Mouse (Mus musculus): ENCODE results near the gene Hivep3.

Gene Hivep3

GRCm38 (mm10) chr4:119873935-119874334 is 140.4 kb downstream of the Hivep3 start:
- DNase-seq (ENCODE audit: low spot score): no peak

DNA sequence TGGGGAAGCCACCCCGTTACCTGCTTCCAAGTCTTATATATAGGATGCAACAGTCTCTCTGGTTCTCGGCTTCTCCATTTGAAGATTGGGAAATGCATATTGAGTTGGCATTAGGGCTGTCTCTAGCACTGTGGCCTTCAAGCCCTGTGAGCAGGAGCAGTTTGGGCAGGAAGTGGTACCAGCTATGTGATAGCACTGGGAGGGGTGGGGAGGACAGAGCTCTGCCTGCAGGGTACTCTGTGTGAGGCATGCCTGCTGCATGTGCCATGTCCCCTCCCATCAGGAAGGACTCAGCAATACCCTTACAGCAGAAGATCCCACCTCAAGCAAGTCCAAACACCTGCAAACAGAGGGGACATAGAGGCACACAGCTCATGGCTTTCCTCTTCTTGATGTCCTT is 142.0 kb downstream of the Hivep3 start:
- no peak for DNase-seq (ENCODE audit: low spot score)

GRCm38 (mm10) chr4:119876535-119877160 is 143.1 kb downstream of the Hivep3 start:
- no peak for DNase-seq (ENCODE audit: low spot score)

DNA sequence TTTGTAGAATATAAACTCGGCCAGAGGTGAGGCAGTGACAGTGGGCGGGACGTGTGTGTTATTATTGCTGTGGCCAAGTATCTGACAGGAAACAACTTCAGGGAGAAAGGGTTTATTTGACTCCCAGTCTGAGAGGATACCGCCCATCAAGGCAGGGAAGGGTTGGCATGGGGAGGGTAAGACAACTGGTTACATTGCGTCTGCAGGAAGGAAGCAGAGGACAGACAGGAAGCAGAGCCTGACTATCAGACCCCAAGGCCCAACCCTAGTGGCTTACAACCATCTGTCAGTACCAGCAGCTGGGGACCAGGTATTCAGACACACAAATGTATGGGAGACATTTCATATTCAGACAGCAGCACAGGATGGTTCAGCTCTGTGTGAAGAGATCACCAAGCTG is 144.6 kb downstream of the Hivep3 start:
- no peak for DNase-seq (ENCODE audit: low spot score)

DNA sequence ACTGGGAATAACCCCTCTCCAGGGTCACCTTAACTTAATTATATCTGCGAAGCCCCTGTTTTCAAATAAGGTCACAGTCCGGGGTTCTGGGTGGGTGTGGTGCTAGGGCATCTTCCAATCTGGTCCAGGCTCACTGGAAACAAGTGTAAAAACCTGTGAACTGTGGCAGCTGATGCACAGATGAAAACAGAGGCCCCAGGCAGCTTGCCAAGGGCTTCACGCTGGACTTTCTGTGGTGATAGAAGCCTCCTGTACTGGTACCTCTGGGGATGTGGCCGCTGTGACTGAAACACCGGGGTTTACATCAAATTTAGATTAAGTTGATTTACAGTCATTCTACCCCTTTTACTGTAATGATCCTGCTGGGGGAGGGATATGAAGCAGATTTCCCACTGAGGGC is 146.1 kb downstream of the Hivep3 start:
- DNase-seq (ENCODE audit: low spot score): no peak

DNA sequence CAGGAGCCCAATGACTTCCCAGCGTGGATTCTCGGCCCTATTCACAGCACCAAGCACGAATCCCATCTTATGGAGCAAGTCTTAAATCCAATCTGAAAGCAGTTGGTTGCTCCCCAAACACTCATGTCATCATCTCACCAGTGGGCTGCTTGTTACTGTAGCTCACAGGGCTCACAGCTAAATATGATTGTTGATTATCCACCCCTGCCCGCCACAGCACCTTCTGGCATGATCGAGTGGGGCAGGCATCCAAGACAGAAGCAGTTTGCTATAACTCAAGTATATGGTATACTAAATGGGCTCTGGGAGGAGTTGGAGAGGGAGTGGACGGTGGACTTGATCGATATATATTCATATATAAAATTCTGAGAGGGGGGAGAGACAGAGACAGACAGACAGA is 146.7 kb downstream of the Hivep3 start:
- no peak for DNase-seq (ENCODE audit: low spot score)

DNA sequence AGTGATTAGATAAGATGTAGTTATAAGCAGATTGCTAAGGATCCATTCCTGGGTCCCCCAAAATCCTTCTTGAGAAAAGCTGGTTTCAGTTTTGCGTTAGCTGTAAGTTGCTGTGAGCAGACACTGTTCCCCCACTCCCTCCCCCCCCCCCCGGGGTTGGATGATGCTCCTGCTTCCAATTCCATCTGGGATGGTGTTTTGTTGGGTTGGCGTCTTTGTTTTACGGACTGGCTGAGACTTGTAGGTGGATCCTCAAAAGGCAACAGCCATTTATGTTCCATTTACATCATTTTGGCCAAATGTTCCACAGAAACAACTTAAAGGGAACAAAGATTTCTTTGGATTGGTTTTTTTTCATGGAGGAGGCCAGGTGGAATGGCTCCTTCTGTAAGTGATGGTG is 147.7 kb downstream of the Hivep3 start:
- no peak for DNase-seq (ENCODE audit: low spot score)

- DNase-seq (ENCODE audit: low spot score): peak; percentile 79
These were observed 148.8 kb downstream of the Hivep3 start for GRCm38 (mm10) chr4:119882401-119882800.

DNA sequence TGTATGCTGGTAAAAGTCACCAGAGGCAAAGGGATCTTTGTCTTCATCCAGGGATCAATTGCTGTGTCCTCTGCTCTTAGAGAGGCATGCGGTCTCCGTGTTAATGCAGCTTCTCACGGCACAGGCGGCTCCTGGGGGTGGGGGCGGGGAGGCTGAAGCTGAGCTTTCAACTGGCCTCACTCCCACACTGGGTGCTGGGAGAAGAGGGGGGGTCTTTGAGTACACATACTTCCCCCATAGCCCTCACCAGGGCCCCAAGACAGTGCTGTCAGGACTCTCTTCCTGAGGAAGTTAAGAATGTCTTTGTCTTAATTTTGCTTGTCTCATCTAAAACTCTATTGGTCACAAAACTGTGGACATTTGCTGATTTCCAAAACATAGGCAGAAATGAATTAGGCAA is 149.2 kb downstream of the Hivep3 start:
- DNase-seq (ENCODE audit: low spot score): no peak

- DNase-seq (ENCODE audit: low spot score): no peak
These were observed 153.0 kb downstream of the Hivep3 start for GRCm38 (mm10) chr4:119886621-119887020.

DNA sequence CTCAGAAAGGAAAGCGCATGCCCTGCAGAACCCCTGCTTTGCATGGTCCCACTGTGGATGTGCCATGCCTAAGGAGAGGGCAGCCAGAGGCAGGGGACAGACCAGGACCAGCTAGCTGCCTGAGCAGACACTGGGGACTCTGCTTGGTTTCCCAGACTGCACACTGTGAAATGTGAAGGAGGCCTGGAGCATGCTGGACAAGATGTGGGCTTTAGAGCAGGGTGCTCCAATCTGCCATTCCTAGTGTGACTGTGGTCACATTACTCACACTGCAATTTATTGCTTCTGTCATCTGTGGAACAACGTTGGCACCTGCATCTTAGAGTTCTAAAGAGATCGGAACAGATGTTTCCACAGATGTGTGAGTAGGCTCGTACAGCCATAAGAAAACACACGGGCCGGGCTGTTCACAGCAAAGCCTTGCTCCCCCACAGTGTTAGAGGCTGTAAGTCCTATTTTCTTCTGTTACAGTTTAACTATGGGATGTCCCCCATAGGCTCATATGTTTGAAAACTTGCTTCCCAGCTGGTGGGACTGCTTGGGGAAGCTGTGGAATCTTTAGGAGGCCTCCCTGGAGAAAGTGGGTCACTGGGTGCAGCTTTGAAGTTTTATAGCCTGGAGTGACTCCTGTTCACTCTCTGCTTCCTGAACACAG is 154.1 kb downstream of the Hivep3 start:
- DNase-seq (ENCODE audit: low spot score): no peak

- DNase-seq (ENCODE audit: low spot score): no peak
These were observed 156.2 kb downstream of the Hivep3 start for GRCm38 (mm10) chr4:119889760-119890159.

DNA sequence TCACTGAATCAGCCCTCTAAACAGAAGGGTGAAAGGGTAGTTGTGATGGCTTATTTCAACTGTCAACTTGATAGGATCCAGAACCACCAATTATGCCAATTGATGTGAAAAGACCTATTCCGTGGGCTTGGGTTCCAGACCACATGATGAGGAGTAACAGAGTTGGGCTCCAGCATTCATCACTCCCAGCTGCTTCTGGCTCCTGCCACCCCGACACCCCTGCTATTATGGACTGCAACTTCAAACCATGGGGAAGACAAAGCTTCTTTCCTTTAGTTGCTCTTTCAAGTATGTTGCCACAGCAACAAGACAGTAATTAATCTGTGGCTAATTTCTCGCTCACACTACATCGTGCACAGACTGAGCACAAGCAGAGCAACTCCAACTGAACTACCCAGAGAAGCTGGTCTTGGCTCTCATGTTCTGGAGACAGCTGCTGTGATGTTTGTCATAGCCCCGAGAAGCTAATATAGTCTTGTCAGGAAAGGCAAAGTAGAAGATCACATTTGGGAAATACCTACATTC is 159.7 kb downstream of the Hivep3 start:
- DNase-seq (ENCODE audit: low spot score): no peak

DNA sequence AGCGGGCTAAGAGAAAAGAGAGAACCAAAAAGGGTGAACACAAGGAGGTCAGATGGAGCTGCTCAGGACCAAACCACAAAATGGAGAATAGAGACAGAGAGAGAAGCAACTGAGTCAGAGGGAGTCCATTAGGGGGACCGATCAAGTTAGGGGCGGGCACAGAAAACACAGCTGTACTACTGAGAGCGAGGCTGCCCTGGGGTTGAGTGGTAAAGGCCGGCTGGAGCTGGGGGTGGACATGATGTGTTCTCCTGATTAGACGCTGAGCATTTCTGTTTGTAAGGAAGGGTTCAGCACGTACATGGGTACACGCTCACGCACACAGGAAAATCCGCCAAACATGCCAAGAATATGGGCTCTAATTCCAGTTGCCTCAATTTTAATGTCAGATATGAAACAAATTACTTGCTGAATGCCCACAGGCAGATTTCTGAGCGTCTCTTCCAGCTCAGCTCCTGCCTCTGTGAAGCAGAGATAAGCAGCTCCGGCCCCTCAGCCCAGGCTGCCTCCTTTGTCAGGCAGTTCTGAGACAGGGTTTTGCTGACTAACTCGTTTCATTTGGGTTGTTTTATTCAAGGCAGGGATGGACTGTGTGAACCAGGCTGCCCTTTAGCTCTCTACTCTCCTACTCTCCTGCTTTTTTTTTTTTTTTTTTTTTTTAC is 161.3 kb downstream of the Hivep3 start:
- no peak for DNase-seq (ENCODE audit: low spot score)

DNA sequence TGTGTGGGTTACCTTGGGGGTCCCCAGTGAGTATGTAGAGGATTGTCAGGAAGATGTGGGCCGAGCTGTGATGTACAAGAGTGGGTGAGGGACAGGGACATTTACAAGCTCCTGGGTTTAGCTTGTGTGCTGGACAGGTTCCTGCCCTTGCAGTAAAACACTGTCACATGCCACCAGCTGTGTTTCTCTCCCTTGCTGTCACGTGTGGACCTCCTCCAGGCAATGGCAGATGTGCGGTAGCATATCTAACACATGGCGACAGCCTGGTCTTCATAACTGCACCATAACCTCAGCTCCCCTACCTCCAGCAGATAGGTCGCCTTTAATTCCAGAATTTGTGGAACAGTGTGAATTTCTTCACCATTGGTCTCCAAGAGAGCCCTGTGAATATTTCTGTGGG is 161.9 kb downstream of the Hivep3 start:
- no peak for DNase-seq (ENCODE audit: low spot score)

GRCm38 (mm10) chr4:119896572-119896971 is 163.0 kb downstream of the Hivep3 start:
- no peak for DNase-seq (ENCODE audit: low spot score)

DNA sequence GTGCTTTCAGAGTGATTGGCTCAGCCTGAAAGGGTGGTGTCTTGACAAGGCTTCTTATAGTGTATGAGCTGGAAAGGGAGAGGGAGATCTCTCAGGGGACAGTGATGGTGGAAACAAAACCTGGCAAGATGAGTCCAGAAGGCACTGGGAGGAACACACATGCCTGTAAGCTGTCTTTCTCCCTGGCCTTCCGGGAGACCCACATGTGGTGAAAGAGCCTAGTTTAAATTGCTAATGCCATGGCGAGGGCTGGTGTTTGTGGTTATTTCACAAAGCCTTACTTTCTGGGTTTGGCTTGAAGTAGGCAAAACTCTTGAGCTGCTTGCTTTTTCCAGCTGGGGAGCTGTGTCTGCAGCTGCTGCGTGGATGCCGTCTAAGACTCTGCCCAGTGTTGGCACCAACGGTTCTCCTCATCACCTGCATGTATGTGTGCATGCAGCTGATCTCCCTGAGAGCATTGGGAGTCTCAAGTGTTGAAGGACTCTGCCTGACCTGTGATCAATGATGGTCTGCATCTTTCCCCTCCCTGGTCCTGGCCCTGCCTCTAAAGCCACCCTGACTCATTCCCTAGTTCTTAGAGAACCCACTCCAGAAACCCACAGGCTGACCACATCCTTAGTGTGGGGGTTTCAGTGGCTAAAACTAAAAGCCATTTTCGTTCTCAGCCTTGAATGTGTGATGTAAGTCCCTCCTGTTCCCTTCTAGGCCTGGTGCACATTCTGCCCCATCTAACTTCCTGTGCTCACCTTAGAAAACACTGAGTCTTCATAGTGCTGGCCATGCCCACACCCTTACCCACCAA is 163.7 kb downstream of the Hivep3 start:
- DNase-seq (ENCODE audit: low spot score): no peak

DNA sequence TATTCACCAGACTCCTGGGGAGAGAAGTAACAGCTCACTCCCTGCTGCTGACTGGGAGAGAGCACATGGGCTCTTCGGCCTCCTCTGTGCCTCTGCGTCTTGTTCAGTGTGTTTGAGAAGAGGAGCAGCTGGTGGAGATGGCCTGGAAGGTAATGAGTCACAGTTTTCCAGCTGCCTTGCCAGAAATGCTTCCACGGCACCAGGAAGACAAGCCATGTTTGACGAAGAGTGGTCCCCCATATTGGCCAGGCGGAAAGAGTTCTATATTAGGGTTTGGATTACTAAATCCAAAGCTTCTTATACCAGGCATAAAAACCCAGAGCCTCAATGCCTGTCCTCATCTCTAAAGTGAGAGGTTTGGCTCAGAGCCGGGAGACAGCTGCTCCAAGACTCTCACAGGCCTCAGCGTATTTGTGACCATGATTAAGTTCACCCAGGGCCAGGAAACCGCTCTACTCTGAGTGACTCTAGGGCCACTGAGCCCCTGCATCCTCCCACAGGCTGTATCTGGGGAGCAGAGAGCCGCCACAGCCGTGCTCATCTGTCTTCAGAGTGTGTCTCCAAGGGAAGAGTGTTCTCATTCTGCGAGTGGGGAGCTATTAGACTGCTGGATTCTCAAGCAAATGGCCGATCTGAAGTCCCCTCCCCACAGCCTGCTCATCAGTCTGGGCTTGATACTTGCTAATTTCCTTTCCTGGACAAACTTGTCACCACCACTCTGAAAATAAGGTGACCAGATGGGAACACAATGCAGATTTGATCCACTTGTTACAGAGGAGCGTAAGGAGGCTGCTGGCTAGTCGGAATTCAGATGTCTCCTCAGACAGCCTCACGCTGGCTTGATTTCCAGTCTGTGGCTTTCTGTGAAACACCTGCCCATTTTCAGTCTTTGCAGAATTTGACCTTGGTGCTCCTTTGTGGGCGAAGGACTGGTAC is 168.2 kb downstream of the Hivep3 start:
- no peak for DNase-seq (ENCODE audit: low spot score)

GRCm38 (mm10) chr4:119903328-119903727 is 169.7 kb downstream of the Hivep3 start:
- DNase-seq (ENCODE audit: low spot score): no peak

DNA sequence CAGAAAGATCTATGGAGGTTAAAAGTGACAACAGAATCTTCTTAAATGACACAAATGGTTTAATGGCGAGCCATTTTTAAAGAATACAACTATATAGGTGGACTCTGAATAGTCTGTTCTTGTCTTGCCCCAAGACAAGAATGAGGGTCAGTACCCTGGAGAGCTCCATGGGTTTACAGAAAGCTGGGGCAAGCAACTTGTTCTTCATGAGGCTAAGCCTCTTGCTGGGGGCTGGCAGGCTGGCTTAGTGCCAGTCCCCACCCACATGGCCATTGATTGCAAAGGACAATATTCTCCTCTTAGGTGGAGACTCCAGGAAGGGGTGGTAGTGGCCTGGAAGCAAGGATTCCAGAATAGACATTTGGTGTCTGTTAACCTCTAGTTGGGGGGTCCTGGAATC is 170.2 kb downstream of the Hivep3 start:
- DNase-seq (ENCODE audit: low spot score): peak; percentile 68

DNA sequence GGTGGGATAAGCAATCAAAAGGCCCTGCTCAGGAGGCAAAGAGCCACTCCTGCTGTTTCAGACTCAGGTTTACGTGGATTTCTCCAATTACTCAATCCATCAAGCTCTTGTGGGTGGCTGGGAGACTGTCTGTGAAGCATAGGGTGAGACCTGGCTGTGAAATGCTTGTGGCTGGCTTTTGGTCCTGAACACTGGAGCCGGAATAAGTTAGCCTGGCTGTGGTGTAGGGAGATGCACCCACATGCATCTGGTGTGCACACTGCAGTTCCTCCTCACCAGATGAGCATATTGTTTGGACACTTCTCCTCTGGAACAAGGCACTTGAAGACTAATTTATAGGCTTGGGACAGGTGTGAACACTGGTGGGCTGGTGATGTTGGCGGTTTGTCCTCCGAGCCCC is 170.7 kb downstream of the Hivep3 start:
- DNase-seq (ENCODE audit: low spot score): no peak
